Mouse (Mus musculus): ENCODE results near the gene Flt3l.

The Flt3l gene

GRCm38 (mm10) chr7:45147267-45147666 lies 11.0 kb upstream of the Flt3l start:
- no peak for DNase-seq (ENCODE audit: extremely low read depth, insufficient read length, low spot score)

- DNase-seq (ENCODE audit: extremely low read depth, insufficient read length, low spot score) = no peak
These were observed 9.2 kb upstream of the Flt3l start for GRCm38 (mm10) chr7:45145460-45145859.

GRCm38 (mm10) chr7:45144368-45145174 lies 8.3 kb upstream of the Flt3l start:
- no peak for DNase-seq (ENCODE audit: extremely low read depth, insufficient read length, low spot score)

GRCm38 (mm10) chr7:45141914-45142313 lies 5.7 kb upstream of the Flt3l start:
- no peak for DNase-seq (ENCODE audit: extremely low read depth, insufficient read length, low spot score)

- no peak for DNase-seq (ENCODE audit: extremely low read depth, insufficient read length, low spot score)
These were observed 5.1 kb upstream of the Flt3l start for GRCm38 (mm10) chr7:45141319-45141718.

GRCm38 (mm10) chr7:45139904-45140723 lies 3.9 kb upstream of the Flt3l start:
- DNase-seq (ENCODE audit: extremely low read depth, insufficient read length, low spot score) = no peak

- no peak for DNase-seq (ENCODE audit: extremely low read depth, insufficient read length, low spot score)
These were observed 2.2 kb upstream of the Flt3l start for GRCm38 (mm10) chr7:45138403-45138802.

GRCm38 (mm10) chr7:45137171-45138006 lies 1.2 kb upstream of the Flt3l start:
- DNase-seq (ENCODE audit: extremely low read depth, insufficient read length, low spot score) = no peak

GRCm38 (mm10) chr7:45135370-45135769 lies 862 bp downstream of the Flt3l start:
- DNase-seq (ENCODE audit: extremely low read depth, insufficient read length, low spot score) = no peak

- peak; percentile 61 for DNase-seq (ENCODE audit: extremely low read depth, insufficient read length, low spot score)
These were observed 1.6 kb downstream of the Flt3l start for GRCm38 (mm10) chr7:45134544-45135026.

- DNase-seq (ENCODE audit: extremely low read depth, insufficient read length, low spot score) = no peak
These were observed 2.6 kb downstream of the Flt3l start for GRCm38 (mm10) chr7:45133446-45134159.

- DNase-seq (ENCODE audit: extremely low read depth, insufficient read length, low spot score) = no peak
These were observed 4.4 kb downstream of the Flt3l start for GRCm38 (mm10) chr7:45131850-45132249.

- DNase-seq (ENCODE audit: extremely low read depth, insufficient read length, low spot score) = no peak
These were observed 6.3 kb downstream of the Flt3l start for GRCm38 (mm10) chr7:45129776-45130512.

- DNase-seq (ENCODE audit: extremely low read depth, insufficient read length, low spot score) = no peak
These were observed 6.9 kb downstream of the Flt3l start for GRCm38 (mm10) chr7:45129318-45129717.

GRCm38 (mm10) chr7:45128624-45129246 lies 7.5 kb downstream of the Flt3l start, which contains the start of gene Rpl13a:
Gene Rpl13a (minus strand): TSS chr7:45128761.
- DNase-seq (ENCODE audit: extremely low read depth, insufficient read length, low spot score) = peak; percentile 96

GRCm38 (mm10) chr7:45127700-45128224 lies 8.5 kb downstream of the Flt3l start:
- no peak for DNase-seq (ENCODE audit: extremely low read depth, insufficient read length, low spot score)

- peak; percentile 51 for DNase-seq (ENCODE audit: extremely low read depth, insufficient read length, low spot score)
These were observed 9.2 kb downstream of the Flt3l start for GRCm38 (mm10) chr7:45126844-45127699.

All from 3134 (cell line).